Mouse (Mus musculus): ENCODE measurements at regions not wholly inside any gene's neighbourhood (a gene's known extent, or its start where the extent isn't known, plus 50 kb on each side); places are given as distances from the start of the nearest gene placed in this dataset.

DNA sequence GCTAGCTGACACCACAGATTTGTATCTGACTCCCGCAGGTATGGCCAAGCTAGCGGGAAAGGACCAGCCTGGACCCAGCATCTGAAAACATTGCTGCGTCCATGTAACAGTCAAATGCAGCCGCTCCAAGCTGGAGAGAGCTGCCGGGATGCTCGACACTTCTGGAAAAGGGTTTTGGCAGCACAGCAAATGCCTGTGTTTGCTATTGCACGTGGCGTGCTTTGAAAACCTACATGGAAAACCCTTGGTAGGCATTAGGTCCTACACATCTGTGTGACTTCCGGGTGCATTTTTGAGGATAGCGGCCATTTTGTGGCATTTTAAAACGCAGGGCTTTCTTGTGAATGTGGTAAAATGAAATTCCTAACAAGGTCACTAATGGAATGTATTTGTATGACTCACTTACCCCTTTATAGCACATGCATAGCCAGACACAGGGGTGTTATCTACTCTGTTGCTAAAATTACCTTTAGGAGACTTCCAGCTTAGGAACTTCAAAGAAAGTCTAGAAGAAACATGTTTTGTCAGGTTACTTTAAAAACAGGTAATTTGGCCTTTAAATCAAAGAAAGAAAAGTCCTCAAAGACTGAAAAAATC is 345.9 kb upstream of the Gm11114 start:
- Histone ChIP-seq H3K4me2 (ENCODE audit: low read length) (no peak overlapping the region), H3K9me3 (ENCODE audit: control insufficient read depth, low read length) (no peaks in the 10 kb centered on the region), H3K27me3 (replicated peaks; ENCODE audit: control insufficient read depth, insufficient read depth, low read length) (no peaks in the 10 kb centered on the region), H3K4me1 (replicated peaks; ENCODE audit: control insufficient read depth, insufficient read depth, low read length) (no peaks in the 10 kb centered on the region), H3K9ac (ENCODE audit: low read length) (no peak overlapping the region), H3K36me3 (ENCODE audit: control insufficient read depth, insufficient read depth, low read length) (no peaks in the 10 kb centered on the region), H3K27ac (ENCODE audit: low read depth) (no peak overlapping the region), H3K4me3 (ENCODE audit: low read depth, low read length) (no peak overlapping the region)
- WGBS: 91% methylated on average over 11 of the region's 11 CpGs
- no peak for DNase-seq (ENCODE audit: low spot score)
- no peak for ATAC-seq (replicated peaks; ENCODE audit: low FRiP score, low TSS enrichment, low read depth)

DNA sequence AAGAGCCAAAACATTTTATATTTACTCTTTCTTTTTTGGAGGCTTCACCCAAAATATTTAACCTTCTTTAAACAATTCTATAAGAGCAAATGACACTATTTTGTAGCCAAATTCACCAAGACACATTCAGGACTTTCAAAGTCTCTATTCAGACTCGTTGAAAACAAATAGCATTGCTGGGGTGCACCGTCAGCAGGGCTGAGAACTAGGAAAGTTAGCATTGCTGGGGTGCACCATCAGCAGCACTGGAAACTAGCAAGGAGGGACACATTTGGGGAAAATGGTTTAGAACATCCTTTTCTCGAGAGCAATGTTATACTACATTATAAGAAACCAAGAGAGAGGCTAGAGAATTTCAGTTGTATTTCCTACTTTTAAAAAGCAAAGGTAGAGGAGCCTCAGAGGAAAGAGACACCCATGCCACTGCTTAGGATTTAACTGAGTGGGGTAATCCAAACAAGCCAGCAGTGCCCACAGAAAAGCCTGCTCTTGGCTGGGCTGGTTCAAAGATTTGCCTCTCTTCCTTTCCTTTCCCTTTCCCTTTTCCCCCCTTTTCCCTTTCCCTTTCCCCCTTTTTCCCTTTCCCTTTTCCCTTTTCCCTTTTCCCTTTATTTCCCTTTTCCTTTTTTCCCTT is 342.5 kb upstream of the Gm11114 start:
- no peak for ATAC-seq (replicated peaks; ENCODE audit: low FRiP score, low TSS enrichment, low read depth)
- H3K4me1 ChIP-seq (replicated peaks; ENCODE audit: control insufficient read depth, insufficient read depth, low read length): no peaks in the 10 kb centered on the region
- H3K27me3 ChIP-seq (replicated peaks; ENCODE audit: control insufficient read depth, insufficient read depth, low read length): no peaks in the 10 kb centered on the region

DNA sequence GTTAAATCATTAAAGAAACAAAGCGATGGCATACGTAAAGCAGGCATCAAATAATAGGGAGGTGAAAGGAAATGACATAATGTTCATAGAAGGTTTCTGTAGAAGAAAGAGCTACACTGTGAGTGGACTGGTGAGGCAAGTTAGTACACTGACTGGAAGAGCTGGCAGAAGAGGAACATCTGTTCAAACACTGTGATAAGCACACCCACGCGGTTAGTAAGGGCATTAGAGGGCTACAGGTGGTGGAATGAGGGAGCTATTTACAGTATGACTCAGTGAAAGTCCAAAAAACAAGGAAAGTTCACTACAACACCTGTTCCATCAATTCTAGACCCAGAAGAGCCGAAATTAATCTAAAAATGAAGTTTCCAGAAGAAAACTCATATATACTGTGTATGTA is 335.1 kb upstream of the Gm11114 start:
- ATAC-seq (replicated peaks; ENCODE audit: low FRiP score, low TSS enrichment, low read depth) (no peak), DNase-seq (ENCODE audit: low spot score) (no peak)
- no peaks in the 10 kb centered on the region for H3K36me3 ChIP-seq (ENCODE audit: control insufficient read depth, insufficient read depth, low read length)
- WGBS: 80% methylated on average over 5 of the region's 5 CpGs
- no peaks in the 10 kb centered on the region for H3K4me1 ChIP-seq (replicated peaks; ENCODE audit: control insufficient read depth, insufficient read depth, low read length)
- no peak overlapping the region for H3K4me3 ChIP-seq (ENCODE audit: low read depth, low read length)
- H3K27ac ChIP-seq (ENCODE audit: low read depth): no peak overlapping the region
- no peaks in the 10 kb centered on the region for H3K9me3 ChIP-seq (ENCODE audit: control insufficient read depth, low read length)
- no peak overlapping the region for H3K4me2 ChIP-seq (ENCODE audit: low read length)
- H3K27me3 ChIP-seq (replicated peaks; ENCODE audit: control insufficient read depth, insufficient read depth, low read length): no peaks in the 10 kb centered on the region
- no peak overlapping the region for H3K9ac ChIP-seq (ENCODE audit: low read length)

More for the DNA sequence above, 342.5 kb upstream of the Gm11114 start:
- Histone ChIP-seq H3K9me3 (ENCODE audit: control insufficient read depth, low read length) (no peaks in the 10 kb centered on the region), H3K36me3 (ENCODE audit: control insufficient read depth, insufficient read depth, low read length) (no peaks in the 10 kb centered on the region), H3K27ac (ENCODE audit: low read depth) (no peak overlapping the region), H3K9ac (ENCODE audit: low read length) (no peak overlapping the region), H3K4me2 (ENCODE audit: low read length) (no peak overlapping the region), H3K4me3 (ENCODE audit: low read depth, low read length) (no peak overlapping the region)
- DNase-seq (ENCODE audit: low spot score): no peak
- 87% methylated on average over 3 of the region's 3 CpGs for WGBS

DNA sequence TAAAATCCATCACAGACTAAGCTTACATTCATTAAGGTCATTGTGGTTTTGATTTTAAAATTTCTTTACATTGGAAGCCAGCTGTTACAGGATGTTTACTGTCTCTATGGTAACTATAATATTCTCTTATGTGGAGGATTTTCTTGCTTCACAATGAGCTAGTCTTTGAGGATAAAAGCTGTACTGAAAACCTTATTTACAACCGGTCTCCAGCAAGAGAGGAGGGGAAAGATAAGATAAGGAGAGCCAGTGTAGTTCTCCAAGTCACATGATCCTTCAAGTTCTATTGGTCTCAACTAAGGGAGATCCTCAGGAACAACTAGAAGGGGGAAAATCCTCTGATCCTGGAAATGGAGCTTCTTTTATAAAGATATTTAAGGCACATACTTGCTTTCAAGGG is 309.2 kb upstream of the Gm11114 start:
- 43% methylated on average over 1 of the region's 1 CpGs for WGBS
- no peaks in the 10 kb centered on the region for H3K27me3 ChIP-seq (replicated peaks; ENCODE audit: control insufficient read depth, insufficient read depth, low read length)
- no peak overlapping the region for H3K27ac ChIP-seq (ENCODE audit: low read depth)
- H3K9ac ChIP-seq (ENCODE audit: low read length): no peak overlapping the region
- ATAC-seq (replicated peaks; ENCODE audit: low FRiP score, low TSS enrichment, low read depth) (peak; percentile 60), DNase-seq (ENCODE audit: low spot score) (no peak)
- no peaks in the 10 kb centered on the region for H3K36me3 ChIP-seq (ENCODE audit: control insufficient read depth, insufficient read depth, low read length)
- no peaks in the 10 kb centered on the region for H3K9me3 ChIP-seq (ENCODE audit: control insufficient read depth, low read length)
- H3K4me2 ChIP-seq (ENCODE audit: low read length): no peak overlapping the region
- H3K4me1 ChIP-seq (replicated peaks; ENCODE audit: control insufficient read depth, insufficient read depth, low read length): no peaks in the 10 kb centered on the region
- no peak overlapping the region for H3K4me3 ChIP-seq (ENCODE audit: low read depth, low read length)

DNA sequence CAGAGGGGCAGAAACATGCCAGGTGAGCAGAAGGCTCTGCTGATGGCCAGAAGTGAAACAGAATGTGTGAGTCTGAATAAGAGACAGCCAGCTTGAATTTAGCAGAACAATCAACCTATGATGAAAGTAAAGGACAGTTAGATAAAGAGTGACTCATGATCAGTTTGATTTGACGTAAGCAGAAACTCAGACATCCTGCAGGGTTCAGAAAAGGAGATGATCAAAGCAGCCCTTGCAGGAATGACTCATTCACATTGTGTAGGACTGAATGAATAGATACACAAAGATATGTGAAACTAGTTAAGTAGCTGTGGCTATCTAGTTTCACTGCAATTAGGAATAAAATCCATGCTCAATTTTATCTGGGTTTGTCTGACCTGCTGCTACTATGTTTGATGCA is 301.2 kb upstream of the Gm11114 start:
- no peaks in the 10 kb centered on the region for H3K4me1 ChIP-seq (replicated peaks; ENCODE audit: control insufficient read depth, insufficient read depth, low read length)
- H3K36me3 ChIP-seq (ENCODE audit: control insufficient read depth, insufficient read depth, low read length): no peaks in the 10 kb centered on the region
- DNase-seq (ENCODE audit: low spot score) (no peak), ATAC-seq (replicated peaks; ENCODE audit: low FRiP score, low TSS enrichment, low read depth) (no peak)
- H3K4me3 ChIP-seq (ENCODE audit: low read depth, low read length): no peak overlapping the region
- no peak overlapping the region for H3K9ac ChIP-seq (ENCODE audit: low read length)
- 70% methylated on average over 1 of the region's 1 CpGs for WGBS
- H3K27ac ChIP-seq (ENCODE audit: low read depth): no peak overlapping the region
- H3K4me2 ChIP-seq (ENCODE audit: low read length): no peak overlapping the region
- H3K9me3 ChIP-seq (ENCODE audit: control insufficient read depth, low read length): no peaks in the 10 kb centered on the region
- H3K27me3 ChIP-seq (replicated peaks; ENCODE audit: control insufficient read depth, insufficient read depth, low read length): no peaks in the 10 kb centered on the region

DNA sequence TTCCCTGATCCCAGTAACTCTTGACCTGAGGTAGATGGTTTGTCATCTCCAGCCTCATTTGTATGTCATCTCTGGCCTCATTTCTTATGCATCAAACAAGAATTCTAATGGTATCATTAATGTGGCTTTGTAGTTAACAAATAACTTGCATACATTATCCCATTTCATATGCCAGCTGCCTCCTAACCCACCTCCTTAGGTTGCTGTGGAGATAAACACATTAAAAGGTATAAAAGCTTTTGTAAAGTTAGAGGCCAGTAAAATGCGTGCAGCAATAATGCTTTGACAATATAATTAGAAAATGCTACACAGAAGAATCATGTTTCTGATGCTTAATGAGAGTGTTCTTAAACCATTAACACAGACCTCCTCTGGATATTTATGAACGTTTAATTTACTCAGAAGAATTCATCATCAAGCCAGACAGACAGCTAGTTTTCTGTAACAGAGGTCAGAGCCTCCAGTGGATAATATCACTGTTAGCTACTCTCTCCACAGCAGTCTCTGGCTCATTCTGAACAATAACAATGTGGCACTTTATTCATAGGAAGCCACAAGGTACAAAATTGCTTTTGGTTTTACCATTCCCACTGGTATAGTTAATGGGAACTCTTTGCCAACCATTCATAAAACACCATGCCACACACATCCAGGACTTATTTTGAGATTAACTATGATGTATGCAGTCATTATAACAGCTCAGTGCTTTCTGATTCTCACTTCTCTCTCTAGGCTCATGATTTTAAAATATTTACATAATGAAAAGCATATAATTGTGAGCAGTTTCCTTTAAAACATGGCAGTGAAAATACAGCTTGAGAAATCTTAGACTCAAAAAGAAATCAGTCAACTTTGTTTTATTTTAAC is 264.2 kb upstream of the Gm11114 start:
- no peaks in the 10 kb centered on the region for H3K9me3 ChIP-seq (ENCODE audit: control insufficient read depth, low read length)
- no peak overlapping the region for H3K4me2 ChIP-seq (ENCODE audit: low read length)
- no peak for ATAC-seq (replicated peaks; ENCODE audit: low FRiP score, low TSS enrichment, low read depth)
- H3K36me3 ChIP-seq (ENCODE audit: control insufficient read depth, insufficient read depth, low read length): no peaks in the 10 kb centered on the region
- DNase-seq (ENCODE audit: low spot score): no peak
- H3K9ac ChIP-seq (ENCODE audit: low read length): no peak overlapping the region
- 65% methylated on average over 2 of the region's 2 CpGs for WGBS
- H3K4me3 ChIP-seq (ENCODE audit: low read depth, low read length): no peak overlapping the region
- no peaks in the 10 kb centered on the region for H3K27me3 ChIP-seq (replicated peaks; ENCODE audit: control insufficient read depth, insufficient read depth, low read length)
- H3K27ac ChIP-seq (ENCODE audit: low read depth): no peak overlapping the region
- H3K4me1 ChIP-seq (replicated peaks; ENCODE audit: control insufficient read depth, insufficient read depth, low read length): no peaks in the 10 kb centered on the region

DNA sequence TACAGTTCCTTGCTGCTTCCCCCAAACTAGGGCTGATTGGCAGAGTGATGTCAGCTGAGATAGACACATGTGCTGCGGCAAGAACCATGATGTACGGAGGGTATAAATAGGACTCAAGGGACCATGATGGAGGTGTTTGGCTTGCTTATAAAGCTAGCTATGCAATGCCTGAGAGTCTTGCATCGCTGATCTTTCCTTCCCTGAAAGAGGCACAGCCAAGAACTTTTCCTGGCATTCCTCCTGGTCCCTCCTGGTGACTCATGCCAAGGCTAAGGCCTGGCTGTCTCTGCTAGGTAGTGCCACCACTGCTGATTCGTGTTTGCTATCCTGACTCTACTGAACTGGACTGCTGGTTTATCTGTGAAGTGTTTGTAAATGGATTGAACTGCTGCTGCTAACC is 260.0 kb upstream of the Gm11114 start:
- WGBS: 81% methylated on average over 4 of the region's 4 CpGs
- Histone ChIP-seq H3K4me2 (ENCODE audit: low read length) (no peak overlapping the region), H3K9me3 (ENCODE audit: control insufficient read depth, low read length) (no peaks in the 10 kb centered on the region), H3K4me1 (replicated peaks; ENCODE audit: control insufficient read depth, insufficient read depth, low read length) (no peaks in the 10 kb centered on the region), H3K27me3 (replicated peaks; ENCODE audit: control insufficient read depth, insufficient read depth, low read length) (no peaks in the 10 kb centered on the region), H3K9ac (ENCODE audit: low read length) (no peak overlapping the region), H3K27ac (ENCODE audit: low read depth) (no peak overlapping the region), H3K4me3 (ENCODE audit: low read depth, low read length) (no peak overlapping the region), H3K36me3 (ENCODE audit: control insufficient read depth, insufficient read depth, low read length) (no peaks in the 10 kb centered on the region)
- DNase-seq (ENCODE audit: low spot score) (no peak), ATAC-seq (replicated peaks; ENCODE audit: low FRiP score, low TSS enrichment, low read depth) (no peak)

DNA sequence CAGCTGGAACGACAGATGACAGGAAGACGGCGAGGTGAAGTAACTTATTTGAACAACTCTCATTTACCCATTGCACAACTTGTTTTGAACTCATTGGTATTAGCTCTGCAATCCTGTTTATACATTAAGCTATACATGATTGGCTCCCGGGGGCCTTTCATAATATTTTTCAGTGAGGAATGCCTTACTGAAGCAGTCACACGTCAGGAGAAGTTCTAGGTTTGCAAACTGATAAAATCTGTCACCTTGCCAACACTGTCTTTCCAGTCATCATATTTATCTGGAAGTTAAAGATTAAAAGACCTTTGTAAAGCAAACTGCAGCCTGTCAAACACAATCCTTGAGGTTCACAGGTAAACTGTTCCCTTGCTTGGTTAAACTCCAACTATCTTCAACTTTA is 232.6 kb upstream of the Gm11114 start:
- no peak overlapping the region for H3K4me3 ChIP-seq (ENCODE audit: low read depth, low read length)
- ATAC-seq (replicated peaks; ENCODE audit: low FRiP score, low TSS enrichment, low read depth): no peak
- no peak overlapping the region for H3K27ac ChIP-seq (ENCODE audit: low read depth)
- no peaks in the 10 kb centered on the region for H3K4me1 ChIP-seq (replicated peaks; ENCODE audit: control insufficient read depth, insufficient read depth, low read length)
- no peaks in the 10 kb centered on the region for H3K27me3 ChIP-seq (replicated peaks; ENCODE audit: control insufficient read depth, insufficient read depth, low read length)
- H3K9me3 ChIP-seq (ENCODE audit: control insufficient read depth, low read length): no peaks in the 10 kb centered on the region
- no peak overlapping the region for H3K9ac ChIP-seq (ENCODE audit: low read length)
- no peak for DNase-seq (ENCODE audit: low spot score)
- H3K36me3 ChIP-seq (ENCODE audit: control insufficient read depth, insufficient read depth, low read length): no peaks in the 10 kb centered on the region
- WGBS: 58% methylated on average over 5 of the region's 5 CpGs
- no peak overlapping the region for H3K4me2 ChIP-seq (ENCODE audit: low read length)

Data from intestine, embryonic 14.5 days (tissue).